Mouse (Mus musculus) right cerebral cortex, adult 2 months (tissue): ENCODE data around the gene Hfe.
"Not testable (repeated sequence)": the region's sequence is repeated elsewhere in the genome, so short reads cannot be mapped to it uniquely, and the experiment has no call there.

Source experiments
- DNase-seq, 2 experiments: peaks; one replicate each; pipeline ENCODE4 v3.0.0; 2021 to 2022; ENCODE audit warnings: low spot score in 2 of 2

Hfe gene

GRCm38 (mm10) chr13:23716261-23717042 lies 5.8 kb upstream of the Hfe start:
- no peak for DNase-seq

- DNase-seq = no peak
Measured at GRCm38 (mm10) chr13:23709714-23710373, 810 bp downstream of the Hfe start.

GRCm38 (mm10) chr13:23708654-23709053 lies 2.0 kb downstream of the Hfe start:
- DNase-seq = no peak

- DNase-seq = no peak
Measured at GRCm38 (mm10) chr13:23708041-23708440, 2.6 kb downstream of the Hfe start.

GRCm38 (mm10) chr13:23706771-23707170 lies 3.9 kb downstream of the Hfe start:
- no peak for DNase-seq

- DNase-seq = no peak
Measured at GRCm38 (mm10) chr13:23705751-23706356, 4.8 kb downstream of the Hfe start.

- DNase-seq = not testable (repeated sequence)
Measured at GRCm38 (mm10) chr13:23702801-23703200, 7.9 kb downstream of the Hfe start.

- no peak for DNase-seq
Measured at GRCm38 (mm10) chr13:23702220-23702619, 8.4 kb downstream of the Hfe start.

GRCm38 (mm10) chr13:23700786-23701520 lies 9.7 kb downstream of the Hfe start:
- peak; percentile 83 to 84 for DNase-seq

- no peak for DNase-seq
Measured at GRCm38 (mm10) chr13:23699767-23700166, 10.9 kb downstream of the Hfe start.

- no peak for DNase-seq
Measured at GRCm38 (mm10) chr13:23698996-23699395, 11.7 kb downstream of the Hfe start.

GRCm38 (mm10) chr13:23698300-23698693 lies 12.4 kb downstream of the Hfe start, which contains the start of gene Hist1h4c:
Gene Hist1h4c, minus strand, starts transcription at chr13:23698454.
- peak; percentile 99 to 100 for DNase-seq

- peak in 1 of 2 experiments; percentile 70 for DNase-seq
Measured at GRCm38 (mm10) chr13:23697491-23698299, 13.0 kb downstream of the Hfe start.

- no peak for DNase-seq
Measured at GRCm38 (mm10) chr13:23696061-23696474, 14.6 kb downstream of the Hfe start.

GRCm38 (mm10) chr13:23695514-23695913 lies 15.1 kb downstream of the Hfe start, which contains the start of gene Hist1h1t:
Gene Hist1h1t, plus strand, starts transcription at chr13:23695814.
- DNase-seq = no peak

GRCm38 (mm10) chr13:23694956-23695355 lies 15.7 kb downstream of the Hfe start:
- DNase-seq = no peak

- no peak for DNase-seq
Measured at GRCm38 (mm10) chr13:23693856-23694440, 16.7 kb downstream of the Hfe start.

GRCm38 (mm10) chr13:23689459-23689858 lies 21.2 kb downstream of the Hfe start:
- DNase-seq = no peak

GRCm38 (mm10) chr13:23688956-23689355 lies 21.7 kb downstream of the Hfe start:
- DNase-seq = no peak

- no peak for DNase-seq
Measured at GRCm38 (mm10) chr13:23687907-23688306, 22.7 kb downstream of the Hfe start.

GRCm38 (mm10) chr13:23687181-23687580 lies 23.5 kb downstream of the Hfe start:
- no peak for DNase-seq
